Mouse (Mus musculus) E14TG2a.4 (cell line): ENCODE data around the gene 1700008O03Rik.

Experiments
- CTCF ChIP-seq: conservative IDR thresholded peaks from 2 replicates; pipeline ENCODE4 v1.5.1; 2014; ENCODE audit warnings: low read length
- POU5F1 ChIP-seq: IDR thresholded peaks from 2 replicates; pipeline ENCODE4 v1.6.1; 2014; ENCODE audit warnings: low read length, borderline replicate concordance

GRCm38 (mm10) chr7:44350957-44351711 is 34.5 kb downstream of the 1700008O03Rik start:
- TF ChIP-seq CTCF = peak; percentile 82
- no peak for TF ChIP-seq POU5F1
